Mouse (Mus musculus): ENCODE results near the gene Tbpl2. TPM values are rescaled to one million over a fixed set of nuclear protein-coding genes. Genes with fewer than 3 reads are reported as not detected.

Gene Tbpl2
- polyA plus RNA-seq, 1 experiment from 2014 or later, result not detected

DNA sequence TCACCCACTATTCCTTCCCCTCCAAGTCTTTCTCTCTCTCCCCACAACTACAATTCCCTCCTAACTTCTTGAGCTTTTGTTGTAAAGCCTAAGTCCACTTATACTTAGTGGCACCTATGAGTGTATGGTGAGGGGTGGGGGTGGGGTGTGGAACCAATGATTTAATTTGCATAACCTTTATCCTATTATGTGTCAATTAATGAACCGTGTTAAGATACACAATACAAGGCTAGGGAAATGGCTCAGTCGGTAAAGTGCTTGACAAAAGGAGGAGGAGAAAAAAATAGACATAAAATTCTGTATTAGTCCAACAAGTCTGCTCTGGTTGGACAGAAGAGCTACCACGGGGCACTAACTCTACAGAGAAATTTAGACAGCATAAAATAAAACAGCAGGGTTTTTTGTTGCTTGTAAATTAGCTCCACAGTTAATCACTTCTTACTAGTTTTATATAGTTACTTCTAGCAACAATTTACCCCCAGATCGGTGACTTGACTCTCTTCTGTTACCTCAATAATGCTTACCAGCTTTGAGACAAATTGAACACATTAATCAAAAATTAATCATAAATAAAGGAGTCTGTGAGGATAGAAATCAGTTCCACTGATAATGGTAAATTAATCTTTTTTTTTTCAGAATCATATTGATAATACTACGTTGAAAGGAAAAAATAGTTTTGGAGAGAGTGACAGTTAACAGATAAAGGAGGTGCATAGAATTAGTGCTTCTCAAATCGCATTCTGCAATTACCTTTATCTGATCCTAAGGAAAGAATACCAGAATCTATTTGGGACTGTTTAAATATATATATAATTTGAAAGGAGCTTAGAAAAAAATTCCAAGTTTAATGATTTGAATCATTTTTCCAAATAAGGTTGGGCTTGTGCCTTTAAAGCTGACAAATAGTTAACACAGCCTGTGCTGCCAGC, 48.6 kb downstream of the Tbpl2 start:
- H3K27ac ChIP-seq (ENCODE audit: low read depth, low read length), result no peak overlapping the region

GRCm38 (mm10) chr2:24042901-24043300, 53.5 kb downstream of the Tbpl2 start:
- no peak overlapping the region for H3K4me2 ChIP-seq (replicated peaks; ENCODE audit: low read depth, low read length)
- H3K9me3 ChIP-seq (ENCODE audit: control insufficient read depth, low read length), result no peaks in the 10 kb centered on the region
- DNase-seq (ENCODE audit: low spot score) (no peak), ATAC-seq (ENCODE audit: low FRiP score) (no peak)
- H3K27me3 ChIP-seq (ENCODE audit: control insufficient read depth, insufficient read depth, low read length), result no peaks in the 10 kb centered on the region
- H3K4me3 ChIP-seq (ENCODE audit: low read depth, low read length), result no peak overlapping the region
- H3K9ac ChIP-seq (ENCODE audit: low read depth, low read length), result no peak overlapping the region
- 92% methylated on average over 1 of the region's 1 CpGs for WGBS
- no peaks in the 10 kb centered on the region for H3K36me3 ChIP-seq (ENCODE audit: control insufficient read depth, insufficient read depth, low read length)
- H3K27ac ChIP-seq (ENCODE audit: low read depth, low read length), result no peak overlapping the region
- H3K4me1 ChIP-seq (replicated peaks; ENCODE audit: control insufficient read depth, insufficient read depth, low read length), result no peaks in the 10 kb centered on the region

More for the DNA sequence above, 48.6 kb downstream of the Tbpl2 start:
- ATAC-seq (ENCODE audit: low FRiP score), result peak; percentile 88
- Histone ChIP-seq H3K4me2 (replicated peaks; ENCODE audit: low read depth, low read length) (peak overlapping the region; percentile 38), H3K27me3 (ENCODE audit: control insufficient read depth, insufficient read depth, low read length) (no peaks in the 10 kb centered on the region), H3K4me3 (ENCODE audit: low read depth, low read length) (peak overlapping the region; percentile 23), H3K9ac (ENCODE audit: low read depth, low read length) (no peak overlapping the region), H3K36me3 (ENCODE audit: control insufficient read depth, insufficient read depth, low read length) (no peaks in the 10 kb centered on the region), H3K9me3 (ENCODE audit: control insufficient read depth, low read length) (no peaks in the 10 kb centered on the region), H3K4me1 (replicated peaks; ENCODE audit: control insufficient read depth, insufficient read depth, low read length) (no peaks in the 10 kb centered on the region)
- WGBS, result 41% methylated on average over 6 of the region's 6 CpGs
- DNase-seq (ENCODE audit: low spot score), result peak; percentile 21

DNA sequence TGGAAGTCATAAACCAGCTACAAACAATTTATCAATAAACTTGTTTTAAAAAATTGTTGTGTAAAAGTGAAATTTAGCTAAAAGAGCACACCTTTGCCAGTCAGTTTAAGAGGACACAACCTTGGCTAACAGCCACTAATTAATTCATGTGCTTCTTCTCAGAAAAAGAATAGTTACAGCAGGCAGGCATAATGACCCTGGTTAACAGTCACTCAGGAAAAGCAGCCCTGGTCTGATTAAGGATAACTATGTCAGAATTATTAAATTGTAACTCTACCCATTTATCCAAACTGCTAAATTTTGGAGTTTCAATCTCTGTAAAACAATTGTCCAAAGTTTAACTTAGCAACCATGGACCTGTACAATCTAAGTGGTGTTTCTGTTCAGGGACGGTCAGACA, 55.9 kb downstream of the Tbpl2 start:
- no peaks in the 10 kb centered on the region for H3K9me3 ChIP-seq (ENCODE audit: control insufficient read depth, low read length)
- WGBS, result 85% methylated on average over 1 of the region's 1 CpGs
- no peaks in the 10 kb centered on the region for H3K36me3 ChIP-seq (ENCODE audit: control insufficient read depth, insufficient read depth, low read length)
- no peak for ATAC-seq (ENCODE audit: low FRiP score)
- no peaks in the 10 kb centered on the region for H3K4me1 ChIP-seq (replicated peaks; ENCODE audit: control insufficient read depth, insufficient read depth, low read length)
- H3K4me3 ChIP-seq (ENCODE audit: low read depth, low read length), result no peak overlapping the region
- no peaks in the 10 kb centered on the region for H3K27me3 ChIP-seq (ENCODE audit: control insufficient read depth, insufficient read depth, low read length)
- no peak overlapping the region for H3K27ac ChIP-seq (ENCODE audit: low read depth, low read length)
- no peak for DNase-seq (ENCODE audit: low spot score)
- H3K4me2 ChIP-seq (replicated peaks; ENCODE audit: low read depth, low read length), result no peak overlapping the region
- H3K9ac ChIP-seq (ENCODE audit: low read depth, low read length), result no peak overlapping the region

Other genes with a start within 250 kb of the Tbpl2 start
- 1.0 and 1.6 TPM in 2 replicates for gene Hnmt, start 47.2 kb downstream of the Tbpl2 start, polyA plus RNA-seq (2014; fragmentation: Nextera tagmentation; extraction: Ambion mirVana)
- not detected in 2 replicates for gene Il1f8, start 56.6 kb upstream of the Tbpl2 start, polyA plus RNA-seq (2014; fragmentation: Nextera tagmentation; extraction: Ambion mirVana)
- not detected in 2 replicates for gene Il1f9, start 89.9 kb upstream of the Tbpl2 start, polyA plus RNA-seq (2014; fragmentation: Nextera tagmentation; extraction: Ambion mirVana)
- gene Il1f6, start 118.8 kb upstream of the Tbpl2 start, polyA plus RNA-seq (2014; fragmentation: Nextera tagmentation; extraction: Ambion mirVana), result not detected in 2 replicates
- gene Il1f5, start 180.4 kb upstream of the Tbpl2 start, polyA plus RNA-seq (2014; fragmentation: Nextera tagmentation; extraction: Ambion mirVana), result not detected in 2 replicates
- gene Il1f10, start 194.6 kb upstream of the Tbpl2 start, polyA plus RNA-seq (2014; fragmentation: Nextera tagmentation; extraction: Ambion mirVana), result not detected in 2 replicates
- not detected in 2 replicates for gene Il1rn, start 240.3 kb upstream of the Tbpl2 start, polyA plus RNA-seq (2014; fragmentation: Nextera tagmentation; extraction: Ambion mirVana)

All from hindbrain, embryonic 11.5 days (tissue).